Mouse (Mus musculus) heart, postnatal 36 days (tissue): ENCODE measurements around the gene Slbp. TPM values are rescaled to one million over a fixed set of nuclear protein-coding genes. Genes with fewer than 3 reads are reported as not detected.

Experiments
- DNase-seq, 2 experiments: peaks; one replicate each; pipeline ENCODE4 v3.0.0; 2021 to 2022
- intact Hi-C: fragments of 180-260 bp; cut with DNase I; formaldehyde crosslinking; loops from one replicate; pipeline ENCODE4 v1.15.1; 2025
- total RNA-seq, 2 experiments: library from RNA; stranded (reverse); gene quantifications; 2 replicates each; pipeline ENCODE4 v1.2.3; 2021

Slbp gene
- total RNA-seq, 2 experiments from 2014 or later = 13.1 to 13.7 TPM

GRCm38 (mm10) chr5:33635361-33635760, 17.0 kb downstream of the Slbp start:
- no peak for DNase-seq
- intact Hi-C loops = no loop called here

- no peak for DNase-seq
- intact Hi-C loops = no loop called here
Measured at GRCm38 (mm10) chr5:33632526-33632925, 19.8 kb downstream of the Slbp start.

- intact Hi-C loops = loop anchor here (2.0 kb wide), 1 partner anchor 28 kb away; the partner anchor contains the start of genes Tacc3 and Tmem129
- peak; percentile 11 to 30 for DNase-seq
Measured at GRCm38 (mm10) chr5:33630615-33631014, 21.8 kb downstream of the Slbp start.

GRCm38 (mm10) chr5:33630061-33630460, 22.3 kb downstream of the Slbp start:
- peak in 1 of 2 experiments; percentile 45 for DNase-seq
- intact Hi-C loops = loop anchor here (2.0 kb wide), 1 partner anchor 29 kb away; the partner anchor contains the start of genes Tacc3 and Tmem129

GRCm38 (mm10) chr5:33629301-33629987, 22.9 kb downstream of the Slbp start, which contains the start of the genes Fam53a and Gm9903:
Gene Fam53a, minus strand, starts transcription at chr5:33629635.
Gene Gm9903, plus strand, starts transcription at chr5:33629925.
- DNase-seq = peak; percentile 100
- intact Hi-C loops = loop anchor here (10.0 kb wide), 1 partner anchor 355 kb away; the partner anchor contains the start of gene Ctbp1

- intact Hi-C loops = loop anchor here (10.0 kb wide), 1 partner anchor 354 kb away; the partner anchor contains the start of gene Ctbp1
- DNase-seq = no peak
Measured at GRCm38 (mm10) chr5:33628820-33629300, 23.5 kb downstream of the Slbp start.

GRCm38 (mm10) chr5:33627968-33628367, 24.4 kb downstream of the Slbp start:
- peak in 1 of 2 experiments; percentile 29 for DNase-seq
- intact Hi-C loops = loop anchor here (10.0 kb wide), 1 partner anchor 353 kb away; the partner anchor contains the start of gene Ctbp1

- DNase-seq = no peak
- intact Hi-C loops = loop anchor here (10.0 kb wide), 1 partner anchor 349 kb away; the partner anchor contains the start of gene Ctbp1
Measured at GRCm38 (mm10) chr5:33623766-33624165, 28.6 kb downstream of the Slbp start.

GRCm38 (mm10) chr5:33622671-33623070, 29.7 kb downstream of the Slbp start:
- DNase-seq = no peak
- intact Hi-C loops = loop anchor here (10.0 kb wide), 1 partner anchor 348 kb away; the partner anchor contains the start of gene Ctbp1

- intact Hi-C loops = no loop called here
- no peak for DNase-seq
Measured at GRCm38 (mm10) chr5:33614391-33614790, 38.0 kb downstream of the Slbp start.

GRCm38 (mm10) chr5:33611795-33612194, 40.6 kb downstream of the Slbp start:
- DNase-seq = no peak
- intact Hi-C loops = no loop called here

GRCm38 (mm10) chr5:33609226-33609625, 43.1 kb downstream of the Slbp start:
- intact Hi-C loops = no loop called here
- DNase-seq = no peak

GRCm38 (mm10) chr5:33607434-33607833, 44.9 kb downstream of the Slbp start:
- DNase-seq = no peak
- intact Hi-C loops = no loop called here

GRCm38 (mm10) chr5:33606631-33607030, 45.7 kb downstream of the Slbp start:
- intact Hi-C loops = no loop called here
- no peak for DNase-seq

GRCm38 (mm10) chr5:33605314-33605713, 47.1 kb downstream of the Slbp start:
- intact Hi-C loops = no loop called here
- DNase-seq = no peak

- intact Hi-C loops = no loop called here
- no peak for DNase-seq
Measured at GRCm38 (mm10) chr5:33593620-33594019, 58.8 kb downstream of the Slbp start.

- intact Hi-C loops = loop anchor here (1.0 to 5.0 kb wide), 3 partner anchors 49 to 193 kb away; no protein-coding TSS in a partner anchor
- peak; percentile 71 to 79 for DNase-seq
Measured at GRCm38 (mm10) chr5:33589221-33589888, 63.0 kb downstream of the Slbp start.

GRCm38 (mm10) chr5:33588066-33588465, 64.3 kb downstream of the Slbp start:
- intact Hi-C loops = loop anchor here (2.0 to 5.0 kb wide), 2 partner anchors 47 to 91 kb away; no protein-coding TSS in a partner anchor
- no peak for DNase-seq

GRCm38 (mm10) chr5:33587498-33588058, 64.8 kb downstream of the Slbp start:
- intact Hi-C loops = loop anchor here (2.0 to 5.0 kb wide), 2 partner anchors 47 to 90 kb away; no protein-coding TSS in a partner anchor
- no peak for DNase-seq
